Mouse (Mus musculus) lung, embryonic 15.5 days (tissue): ENCODE results near the gene Eno2. TPM values are rescaled to one million over a fixed set of nuclear protein-coding genes. Genes with fewer than 3 reads are reported as not detected.

ENCODE experiments used
- ATAC-seq: fragments of 200-750 bp; cut with Nextera tagmentation; 2 replicates; pipeline ENCODE4 v1.8.0; 2017; ENCODE audit warnings: moderate number of reproducible peaks, borderline replicate concordance; ENCODE audit not compliant: low FRiP score, low TSS enrichment; ENCODE audit errors: extremely low read depth
- H3K27ac ChIP-seq: fragments of 300-500 bp; sonication (generic); 2 replicates; pipeline ENCODE4 v1.5.1; 2015; ENCODE audit warnings: moderate library complexity, mild to moderate bottlenecking, inconsistent platforms
- H3K27me3 ChIP-seq: fragments of 300-500 bp; sonication (generic); 2 replicates; pipeline ENCODE4 v1.6.1; 2015; ENCODE audit warnings: inconsistent platforms
- H3K36me3 ChIP-seq: fragments of 300-500 bp; sonication (generic); 2 replicates; pipeline ENCODE4 v1.6.1; 2015; ENCODE audit warnings: inconsistent platforms
- H3K4me1 ChIP-seq: fragments of 300-500 bp; sonication (generic); 2 replicates; pipeline ENCODE4 v1.6.1; 2015; ENCODE audit warnings: inconsistent platforms
- H3K4me2 ChIP-seq: fragments of 300-500 bp; sonication (generic); 2 replicates; pipeline ENCODE4 v1.6.1; 2015; ENCODE audit warnings: inconsistent platforms, mild to moderate bottlenecking, moderate library complexity
- H3K4me3 ChIP-seq: fragments of 300-500 bp; sonication (generic); 2 replicates; pipeline ENCODE4 v1.5.1; 2015; ENCODE audit warnings: mild to moderate bottlenecking, inconsistent platforms
- H3K9ac ChIP-seq: fragments of 300-500 bp; sonication (generic); 2 replicates; pipeline ENCODE4 v1.6.1; 2015; ENCODE audit warnings: inconsistent platforms
- H3K9me3 ChIP-seq: fragments of 300-500 bp; sonication (generic); 2 replicates; pipeline ENCODE4 v1.6.1; 2016; ENCODE audit warnings: inconsistent platforms
- WGBS: fragments of 180-500 bp; shearing (Covaris S2); methylation state at CpG from one replicate; pipeline ENCODE4 v1.1.7; 2015; 5-methylcytosine and 5-hydroxymethylcytosine counted together
- polyA plus RNA-seq: library from polyadenylated mRNA; unstranded; fragments of >200 nt; fragmentation: Nextera tagmentation; extraction: Ambion mirVana; gene quantifications from 2 replicates; pipeline ENCODE4 v1.2.1, GENCODE M21; 2015

The Eno2 gene
- polyA plus RNA-seq: 2.1 and 3.4 TPM in 2 replicates

DNA sequence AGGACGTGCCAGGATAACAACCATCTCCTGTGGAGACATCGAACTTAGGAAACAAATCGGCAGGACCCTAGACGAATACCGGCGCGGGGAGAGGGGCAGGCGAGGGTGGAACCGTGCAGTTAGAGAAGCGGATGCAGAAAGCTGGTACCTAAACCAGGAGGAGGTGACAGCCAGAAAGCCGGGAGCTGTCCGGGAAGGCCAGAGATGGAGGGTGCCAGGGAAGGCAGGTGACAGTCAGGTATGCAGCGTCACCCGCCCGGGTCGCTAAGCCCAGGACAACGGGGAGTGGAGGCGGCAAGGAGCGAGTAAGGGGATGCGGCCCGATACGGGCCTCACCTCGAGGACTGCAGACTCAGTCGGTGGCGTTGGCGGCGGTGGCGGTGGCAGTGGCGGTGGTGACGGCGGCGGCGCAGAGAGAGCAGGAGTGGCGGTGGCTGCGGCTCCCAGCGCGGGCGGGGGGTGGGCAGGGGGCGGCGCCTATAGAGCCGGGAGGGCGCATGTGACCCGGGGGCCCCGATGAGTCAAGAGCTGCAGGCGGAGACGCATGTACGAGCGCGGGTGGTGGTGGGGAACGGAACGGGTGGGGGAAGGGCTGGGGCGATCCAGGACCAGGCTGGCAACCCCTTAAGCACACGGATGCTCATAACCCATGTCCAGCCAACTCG, at the start of gene Eno2:
Gene Eno2 (minus strand): TSS at position 573 of the 665 bp plus-strand sequence.
- peak within 1 kb of the TSS; percentile 97 for H3K4me2 ChIP-seq
- WGBS: under 1% methylated on average over 53 of the region's 54 CpGs
- peaks cover 21% of the 10 kb centered on the region for H3K4me1 ChIP-seq
- peaks cover 19% of the 10 kb centered on the region for H3K27me3 ChIP-seq
- H3K9ac ChIP-seq: peak within 1 kb of the TSS; percentile 58
- no peaks in the 10 kb centered on the region for H3K36me3 ChIP-seq
- no peak within 1 kb of the TSS for H3K27ac ChIP-seq
- no peaks in the 10 kb centered on the region for H3K9me3 ChIP-seq
- peak; percentile 77; the same call in 1 of the 2 replicates for ATAC-seq
- H3K4me3 ChIP-seq: peak within 1 kb of the TSS; percentile 49

DNA sequence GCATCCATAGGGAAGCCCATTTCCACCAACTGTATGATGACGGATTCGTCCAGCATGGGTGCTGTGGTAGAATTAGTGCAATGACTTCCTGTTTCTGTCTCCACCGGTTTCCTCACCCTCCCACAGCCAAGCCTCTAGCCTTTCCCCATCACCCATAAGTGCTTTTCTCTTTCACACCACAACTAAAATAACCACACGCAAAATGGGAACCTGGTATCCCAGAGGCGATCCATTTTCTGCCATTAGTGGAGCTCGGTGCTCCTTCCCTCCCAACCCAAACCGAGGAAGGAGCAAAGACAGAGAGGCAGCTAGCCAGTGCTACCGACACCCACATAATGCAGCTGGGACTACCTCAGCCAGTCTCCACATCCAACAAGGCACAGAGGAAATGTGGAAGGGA, 48.5 kb upstream of the Eno2 start:
- Histone ChIP-seq H3K9ac (no peak overlapping the region), H3K27ac (no peak overlapping the region), H3K4me2 (no peak overlapping the region), H3K9me3 (no peaks in the 10 kb centered on the region), H3K4me3 (no peak overlapping the region), H3K27me3 (no peaks in the 10 kb centered on the region), H3K36me3 (peaks cover 71% of the 10 kb centered on the region), H3K4me1 (peaks cover 12% of the 10 kb centered on the region)
- ATAC-seq: no peak
- 89% methylated on average over 8 of the region's 8 CpGs for WGBS

DNA sequence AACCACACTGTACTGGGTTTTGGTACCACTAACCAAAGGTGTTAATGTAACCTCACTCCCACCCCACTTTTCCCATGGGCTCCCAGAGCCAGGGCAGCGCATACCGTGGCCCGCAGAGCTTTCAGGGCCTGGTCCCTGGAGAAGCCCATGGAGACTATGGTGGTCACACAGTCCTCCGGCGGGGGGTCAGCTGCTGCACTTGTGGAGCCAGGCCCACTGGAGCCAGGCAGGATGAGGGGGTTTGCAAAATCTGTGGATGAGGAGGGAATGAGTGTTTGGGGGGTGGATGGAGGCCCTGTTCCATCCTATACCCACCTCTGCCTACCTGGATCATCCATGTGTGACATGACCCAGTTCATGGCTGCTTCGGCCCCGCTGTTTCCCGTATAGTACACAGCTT, 48.1 kb upstream of the Eno2 start:
- WGBS: 95% methylated on average over 8 of the region's 8 CpGs
- Histone ChIP-seq H3K27me3 (no peaks in the 10 kb centered on the region), H3K9me3 (no peaks in the 10 kb centered on the region), H3K4me1 (peaks cover 16% of the 10 kb centered on the region), H3K9ac (no peak overlapping the region), H3K36me3 (peaks cover 67% of the 10 kb centered on the region), H3K27ac (no peak overlapping the region), H3K4me2 (no peak overlapping the region), H3K4me3 (no peak overlapping the region)
- no peak for ATAC-seq

DNA sequence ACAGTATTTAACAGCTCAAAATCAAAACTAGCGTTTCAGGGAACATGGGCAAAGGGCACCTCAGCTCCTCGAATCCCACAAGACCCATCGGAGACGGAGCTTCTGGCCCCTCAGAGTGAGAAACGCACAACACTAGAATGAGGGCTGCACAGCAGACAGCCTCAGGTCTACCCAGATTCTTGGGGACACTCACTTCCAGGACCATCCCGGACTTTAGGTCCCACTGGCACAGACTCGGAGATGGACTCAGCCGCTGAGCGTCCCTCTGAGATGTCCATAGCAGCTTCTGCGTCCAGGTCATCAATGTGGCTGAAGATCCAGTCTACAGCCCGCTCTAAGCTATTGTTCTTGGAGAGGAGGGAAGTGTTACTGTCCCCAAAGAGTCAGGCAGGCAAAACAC, 47.7 kb upstream of the Eno2 start:
- Histone ChIP-seq H3K4me3 (no peak overlapping the region), H3K9ac (no peak overlapping the region), H3K27me3 (no peaks in the 10 kb centered on the region), H3K9me3 (no peaks in the 10 kb centered on the region), H3K36me3 (peaks cover 64% of the 10 kb centered on the region), H3K4me2 (no peak overlapping the region), H3K27ac (no peak overlapping the region), H3K4me1 (peaks cover 20% of the 10 kb centered on the region)
- 95% methylated on average over 11 of the region's 11 CpGs for WGBS
- ATAC-seq: no peak

DNA sequence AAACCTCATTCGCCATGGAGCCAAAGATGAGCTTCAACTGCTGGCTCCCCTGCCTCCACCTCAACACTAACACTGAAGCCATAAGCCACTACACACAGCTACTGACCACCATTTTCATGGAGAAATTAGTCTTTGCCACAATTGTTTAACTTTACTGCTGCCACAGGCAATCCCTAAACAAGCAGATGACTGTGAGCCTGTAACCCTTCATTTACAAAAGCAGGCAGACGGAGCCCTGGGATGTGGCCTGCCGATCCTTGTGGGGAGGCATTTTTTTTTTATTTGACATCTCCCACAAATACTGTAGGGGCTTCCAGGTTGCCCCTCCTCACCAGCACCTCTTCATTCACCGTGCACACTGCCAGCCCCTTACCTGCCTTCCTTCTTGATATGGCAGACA, 47.1 kb upstream of the Eno2 start:
- 81% methylated on average over 4 of the region's 4 CpGs for WGBS

DNA sequence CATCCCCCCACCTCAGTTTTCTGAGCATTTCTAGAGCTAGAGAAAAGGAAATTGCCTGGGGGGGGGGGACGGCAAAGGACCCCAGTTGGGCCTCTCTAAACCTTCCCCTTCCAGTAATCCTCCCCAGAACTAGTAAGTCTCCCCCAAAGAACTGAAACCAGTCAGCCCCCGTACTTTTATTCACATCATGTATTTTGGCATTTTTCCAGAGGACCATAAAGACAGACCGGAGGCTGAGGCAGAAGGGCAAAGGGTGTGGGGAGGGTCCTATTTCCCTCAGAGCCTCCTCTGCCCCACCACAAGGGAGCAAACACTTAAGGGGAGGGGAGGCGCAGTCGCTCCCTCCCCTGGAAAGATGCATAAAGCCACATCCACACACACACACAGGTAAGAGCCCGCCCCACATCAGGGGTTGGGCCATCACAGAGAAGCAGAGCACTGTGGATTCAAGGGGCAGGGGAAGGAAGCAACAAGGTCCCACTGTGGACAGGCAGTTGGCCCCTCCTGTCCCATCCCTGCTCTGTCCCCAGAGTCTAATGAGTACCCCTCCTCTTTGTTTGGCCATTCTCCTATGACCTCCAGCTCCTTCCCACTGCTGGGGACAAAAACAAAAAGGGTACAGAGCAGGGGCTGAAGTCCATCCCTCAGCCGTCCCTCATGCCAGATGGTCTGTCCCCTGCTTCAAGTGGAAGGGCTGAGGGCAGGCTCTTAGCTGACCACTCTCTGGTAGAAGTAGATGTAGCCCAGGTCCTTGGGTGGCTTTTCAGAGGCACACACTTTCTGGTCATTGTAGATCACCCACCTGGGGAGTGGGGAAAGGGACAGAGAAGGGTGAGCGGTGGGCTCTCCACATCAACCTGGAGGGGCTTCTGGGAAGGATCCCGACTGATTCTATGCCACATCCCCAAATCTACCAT, 45.6 kb upstream of the Eno2 start:
- 61% methylated on average over 9 of the region's 9 CpGs for WGBS
- Histone ChIP-seq H3K27me3 (no peaks in the 10 kb centered on the region), H3K4me3 (no peak overlapping the region), H3K4me2 (peak overlapping the region; percentile 71), H3K27ac (no peak overlapping the region), H3K4me1 (peaks cover 30% of the 10 kb centered on the region), H3K9ac (no peak overlapping the region), H3K36me3 (peaks cover 57% of the 10 kb centered on the region), H3K9me3 (no peaks in the 10 kb centered on the region)
- ATAC-seq: no peak; the same call in 1 of the 2 replicates

More for the DNA sequence above, 47.1 kb upstream of the Eno2 start:
- Histone ChIP-seq H3K27ac (no peak overlapping the region), H3K27me3 (no peaks in the 10 kb centered on the region), H3K4me2 (no peak overlapping the region), H3K4me3 (no peak overlapping the region), H3K9ac (no peak overlapping the region), H3K9me3 (no peaks in the 10 kb centered on the region), H3K4me1 (peaks cover 25% of the 10 kb centered on the region), H3K36me3 (peaks cover 64% of the 10 kb centered on the region)
- ATAC-seq: no peak

DNA sequence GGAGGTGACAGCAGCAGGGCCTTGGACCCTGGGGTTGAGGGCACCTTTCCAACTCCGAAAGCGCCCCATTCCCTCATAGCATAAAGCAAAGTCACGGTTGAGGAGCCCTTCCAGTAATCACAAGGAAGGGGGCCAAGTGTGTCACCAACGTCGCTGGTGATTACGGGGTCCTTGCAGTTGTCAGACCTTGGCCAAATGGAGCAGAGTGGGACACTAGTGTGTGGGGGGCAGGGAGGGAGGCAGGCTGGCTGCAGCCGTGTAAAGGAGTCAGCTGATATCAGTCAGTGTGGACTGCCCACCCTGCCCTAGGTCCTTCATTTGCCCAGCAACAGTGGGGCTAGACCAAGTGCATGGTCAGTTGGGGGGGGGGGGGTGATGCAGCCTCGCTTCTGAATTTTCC, 45.0 kb upstream of the Eno2 start:
- Histone ChIP-seq H3K9me3 (no peaks in the 10 kb centered on the region), H3K36me3 (peaks cover 51% of the 10 kb centered on the region), H3K4me2 (peak overlapping the region; percentile 71), H3K9ac (no peak overlapping the region), H3K4me3 (peak overlapping the region; percentile 78), H3K27ac (peak overlapping the region; percentile 93), H3K4me1 (peaks cover 36% of the 10 kb centered on the region), H3K27me3 (no peaks in the 10 kb centered on the region)
- peak; percentile 43; the same call in 1 of the 2 replicates for ATAC-seq
- 26% methylated on average over 8 of the region's 8 CpGs for WGBS

DNA sequence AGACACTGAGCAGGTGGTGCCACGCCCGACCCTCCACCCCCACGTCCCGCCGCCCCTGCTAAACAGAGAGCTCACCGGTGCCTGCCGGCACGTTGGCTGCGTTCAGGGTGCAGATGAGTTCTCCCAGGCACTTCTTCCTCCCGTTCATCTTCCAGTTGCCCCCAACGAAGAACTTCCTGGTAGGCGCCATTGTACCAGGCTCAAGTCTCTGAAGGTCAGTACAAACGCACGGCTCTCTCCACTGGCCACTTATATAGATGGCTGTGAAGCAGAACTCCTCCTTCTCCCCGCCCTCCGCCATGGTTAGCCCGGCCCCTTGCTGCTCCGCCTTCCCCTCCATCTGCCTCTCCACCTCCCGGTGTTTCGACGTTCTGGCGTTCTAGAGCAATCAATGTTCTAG, 44.5 kb upstream of the Eno2 start, which contains the start of gene Tpi1:
Gene Tpi1 (minus strand): TSS at position 364 of the 400 bp plus-strand sequence.
- no peaks in the 10 kb centered on the region for H3K9me3 ChIP-seq
- peak within 1 kb of the TSS; percentile 93 for H3K27ac ChIP-seq
- ATAC-seq: peak; percentile 90
- peak within 1 kb of the TSS; percentile 85 for H3K9ac ChIP-seq
- no peaks in the 10 kb centered on the region for H3K27me3 ChIP-seq
- WGBS: under 1% methylated on average over 22 of the region's 22 CpGs
- H3K4me2 ChIP-seq: peak within 1 kb of the TSS; percentile 71
- H3K4me1 ChIP-seq: peaks cover 36% of the 10 kb centered on the region
- peaks cover 46% of the 10 kb centered on the region for H3K36me3 ChIP-seq
- H3K4me3 ChIP-seq: peak within 1 kb of the TSS; percentile 78

DNA sequence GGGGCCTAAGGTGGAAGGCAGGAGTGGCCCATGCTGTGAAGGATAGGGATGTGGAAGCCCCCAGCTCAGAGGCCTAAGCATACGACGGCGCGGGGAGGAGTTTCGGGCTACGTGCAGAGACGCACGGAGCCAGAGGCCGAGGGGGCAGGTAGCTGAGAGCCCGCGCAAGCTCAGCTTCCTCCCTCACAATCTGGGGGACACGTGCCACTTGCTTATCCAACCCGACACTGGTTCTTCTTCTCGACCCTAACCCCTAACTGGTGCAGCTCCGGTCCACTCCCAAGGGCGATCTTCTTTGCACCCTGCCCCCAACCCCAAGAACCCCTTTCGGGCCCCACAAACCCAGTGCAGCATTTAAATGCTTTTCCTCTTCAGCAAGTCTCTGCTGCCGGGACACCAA, 44.0 kb upstream of the Eno2 start:
- Histone ChIP-seq H3K4me2 (peak overlapping the region; percentile 71), H3K9me3 (no peaks in the 10 kb centered on the region), H3K36me3 (peaks cover 41% of the 10 kb centered on the region), H3K27ac (peak overlapping the region; percentile 93), H3K4me3 (peak overlapping the region; percentile 78), H3K4me1 (peaks cover 36% of the 10 kb centered on the region), H3K9ac (peak overlapping the region; percentile 85), H3K27me3 (no peaks in the 10 kb centered on the region)
- WGBS: 0% methylated on average over 18 of the region's 18 CpGs
- peak; percentile 50 for ATAC-seq

DNA sequence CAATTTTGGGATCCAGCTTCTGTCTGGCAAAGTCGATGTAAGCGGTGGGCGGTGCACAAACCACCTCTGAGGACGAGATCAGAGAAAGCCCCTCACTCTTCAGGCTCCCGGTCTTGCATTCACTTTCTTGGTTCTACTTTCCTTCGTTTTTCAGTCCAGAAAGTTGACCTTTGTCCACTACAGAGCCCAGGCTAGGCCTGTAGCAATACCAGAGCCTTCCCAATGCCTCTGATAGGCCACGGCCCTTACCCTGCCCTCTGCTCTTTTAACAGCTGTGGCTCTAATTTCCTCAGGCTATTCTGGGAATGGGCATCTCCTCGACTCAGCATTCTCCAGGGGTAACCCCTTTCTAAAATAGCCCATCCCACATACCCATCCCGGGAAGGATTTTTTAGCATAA, 43.4 kb upstream of the Eno2 start:
- Histone ChIP-seq H3K4me3 (peak overlapping the region; percentile 78), H3K9me3 (no peaks in the 10 kb centered on the region), H3K9ac (peak overlapping the region; percentile 85), H3K27ac (peak overlapping the region; percentile 93), H3K36me3 (peaks cover 35% of the 10 kb centered on the region), H3K27me3 (no peaks in the 10 kb centered on the region), H3K4me2 (peak overlapping the region; percentile 71), H3K4me1 (peaks cover 41% of the 10 kb centered on the region)
- ATAC-seq: no peak
- WGBS: 14% methylated on average over 9 of the region's 9 CpGs

DNA sequence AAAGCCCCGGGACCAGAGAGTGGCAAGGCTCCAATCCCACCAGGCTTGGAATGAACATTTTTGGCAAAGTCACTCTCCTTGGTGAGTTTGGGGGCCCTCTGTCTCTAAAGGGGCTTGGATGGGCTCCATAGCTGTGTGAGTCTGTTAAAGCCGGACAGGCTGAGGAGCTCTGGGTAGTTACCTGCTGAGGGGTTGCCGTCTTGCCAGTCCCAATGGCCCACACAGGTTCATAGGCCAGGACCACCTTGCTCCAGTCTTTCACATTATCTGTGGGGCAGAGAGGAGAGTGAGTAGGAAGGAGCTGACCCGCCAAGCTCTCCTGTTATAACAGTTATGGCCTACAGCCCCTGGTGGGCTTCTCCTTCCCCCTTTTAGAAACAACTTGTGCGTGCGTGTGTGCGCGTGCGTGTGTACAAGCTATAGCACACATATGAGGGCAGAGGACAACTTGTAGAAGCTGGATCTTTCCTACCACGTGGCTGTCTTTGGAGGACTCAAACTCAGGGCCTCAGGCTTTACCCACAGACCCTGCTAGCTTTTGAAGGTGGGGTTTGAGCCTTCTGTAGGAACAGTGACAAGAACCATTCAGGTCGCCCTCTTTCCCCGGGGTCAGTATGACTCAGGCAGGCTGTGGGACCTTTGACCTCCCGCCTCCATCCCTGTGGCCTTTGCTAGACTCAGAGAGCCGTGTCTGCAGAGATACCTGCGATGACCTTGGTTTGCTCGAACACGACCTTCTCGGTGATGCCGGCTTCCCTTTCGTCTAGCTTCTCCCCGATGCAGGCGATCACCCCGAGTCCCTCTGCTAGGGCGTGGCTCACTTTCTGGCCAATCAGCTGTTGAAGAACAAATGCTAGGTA, 42.5 kb upstream of the Eno2 start:
- no peak for ATAC-seq
- 0 out of 2 replicates have a peak overlapping the region, but pooled peaks have one; percentile 85 for H3K9ac ChIP-seq
- no peak overlapping the region for H3K27ac ChIP-seq
- peak overlapping the region; percentile 71 for H3K4me2 ChIP-seq
- WGBS: 74% methylated on average over 24 of the region's 24 CpGs
- peak overlapping the region; percentile 78 for H3K4me3 ChIP-seq
- peaks cover 26% of the 10 kb centered on the region for H3K36me3 ChIP-seq
- peaks cover 41% of the 10 kb centered on the region for H3K4me1 ChIP-seq
- no peaks in the 10 kb centered on the region for H3K27me3 ChIP-seq
- no peaks in the 10 kb centered on the region for H3K9me3 ChIP-seq
